Mouse (Mus musculus): ENCODE measurements around the gene Syne1. TPM values are rescaled to one million over a fixed set of nuclear protein-coding genes. Genes with fewer than 3 reads are reported as not detected.

Syne1 gene
- total RNA-seq, 2 experiments from 2014 or later = 34.7 to 54.5 TPM

- DNase-seq = no peak
Observed at GRCm38 (mm10) chr10:4974246-4974645, 577.0 kb downstream of the Syne1 start.

- DNase-seq = no peak
Observed at GRCm38 (mm10) chr10:4972026-4972425, 579.3 kb downstream of the Syne1 start.

- DNase-seq = no peak
Observed at GRCm38 (mm10) chr10:4971586-4971985, 579.7 kb downstream of the Syne1 start.

- DNase-seq = no peak
Observed at GRCm38 (mm10) chr10:4971156-4971555, 580.1 kb downstream of the Syne1 start.

Other genes starting within 250 kb of the Syne1 start
- gene Myct1, start 42.3 kb upstream of the Syne1 start, total RNA-seq (2021) = 1 to 10 TPM; 4.2 to 5.7 TPM
- gene Vip, start 87.7 kb upstream of the Syne1 start, total RNA-seq (2021) = not detected

Measured in gastrocnemius, postnatal 25 days (tissue).